Mouse (Mus musculus): ENCODE measurements around the gene Kif20b. TPM values are rescaled to one million over a fixed set of nuclear protein-coding genes. Genes with fewer than 3 reads are reported as not detected.

Kif20b gene
- polyA plus RNA-seq, 1 experiment, result 0.95 TPM

GRCm38 (mm10) chr19:34898941-34899340 lies 23.2 kb upstream of the Kif20b start:
- H3K4me3 ChIP-seq (ENCODE audit: insufficient read depth, low read depth, low read length), result no peak overlapping the region
- H3K4me1 ChIP-seq (ENCODE audit: control insufficient read depth, insufficient read depth, insufficient read length, low read length), result peaks cover 13% of the 10 kb centered on the region; the same call in 1 of the 2 replicates
- peak overlapping the region; percentile 90 for H3K27ac ChIP-seq (replicated peaks; ENCODE audit: low read depth, low read length)

GRCm38 (mm10) chr19:34901266-34901665 lies 20.9 kb upstream of the Kif20b start:
- peak overlapping the region; percentile 91 for H3K27ac ChIP-seq (replicated peaks; ENCODE audit: low read depth, low read length)
- H3K4me3 ChIP-seq (ENCODE audit: insufficient read depth, low read depth, low read length), result no peak overlapping the region
- peaks cover 13% of the 10 kb centered on the region; the same call in 1 of the 2 replicates for H3K4me1 ChIP-seq (ENCODE audit: control insufficient read depth, insufficient read depth, insufficient read length, low read length)

GRCm38 (mm10) chr19:34901735-34902134 lies 20.4 kb upstream of the Kif20b start:
- Histone ChIP-seq H3K27ac (replicated peaks; ENCODE audit: low read depth, low read length) (peak overlapping the region; percentile 61; the same call in 1 of the 2 replicates), H3K4me3 (ENCODE audit: insufficient read depth, low read depth, low read length) (no peak overlapping the region), H3K4me1 (ENCODE audit: control insufficient read depth, insufficient read depth, insufficient read length, low read length) (peaks cover 13% of the 10 kb centered on the region; the same call in 1 of the 2 replicates)

- Histone ChIP-seq H3K4me3 (ENCODE audit: insufficient read depth, low read depth, low read length) (no peak overlapping the region), H3K4me1 (ENCODE audit: control insufficient read depth, insufficient read depth, insufficient read length, low read length) (peaks cover 14% of the 10 kb centered on the region), H3K27ac (replicated peaks; ENCODE audit: low read depth, low read length) (no peak overlapping the region)
These were observed 18.1 kb upstream of the Kif20b start for GRCm38 (mm10) chr19:34904032-34904431.

GRCm38 (mm10) chr19:34905424-34905823 lies 16.7 kb upstream of the Kif20b start:
- Histone ChIP-seq H3K4me3 (ENCODE audit: insufficient read depth, low read depth, low read length) (no peak overlapping the region), H3K27ac (replicated peaks; ENCODE audit: low read depth, low read length) (no peak overlapping the region), H3K4me1 (ENCODE audit: control insufficient read depth, insufficient read depth, insufficient read length, low read length) (peaks cover 9% of the 10 kb centered on the region)

- Histone ChIP-seq H3K27ac (replicated peaks; ENCODE audit: low read depth, low read length) (no peak overlapping the region), H3K4me3 (ENCODE audit: insufficient read depth, low read depth, low read length) (no peak overlapping the region), H3K4me1 (ENCODE audit: control insufficient read depth, insufficient read depth, insufficient read length, low read length) (peaks cover 4% of the 10 kb centered on the region)
These were observed 15.4 kb upstream of the Kif20b start for GRCm38 (mm10) chr19:34906772-34907171.

GRCm38 (mm10) chr19:34912366-34912765 lies 9.8 kb upstream of the Kif20b start:
- Histone ChIP-seq H3K27ac (replicated peaks; ENCODE audit: low read depth, low read length) (no peak overlapping the region), H3K4me1 (ENCODE audit: control insufficient read depth, insufficient read depth, insufficient read length, low read length) (peaks cover 4% of the 10 kb centered on the region), H3K4me3 (ENCODE audit: insufficient read depth, low read depth, low read length) (no peak overlapping the region)

GRCm38 (mm10) chr19:34920066-34920465 lies 2.1 kb upstream of the Kif20b start:
- Histone ChIP-seq H3K4me3 (ENCODE audit: insufficient read depth, low read depth, low read length) (no peak overlapping the region), H3K4me1 (ENCODE audit: control insufficient read depth, insufficient read depth, insufficient read length, low read length) (no peaks in the 10 kb centered on the region), H3K27ac (replicated peaks; ENCODE audit: low read depth, low read length) (no peak overlapping the region)

- no peak overlapping the region for H3K27ac ChIP-seq (replicated peaks; ENCODE audit: low read depth, low read length)
- no peak overlapping the region for H3K4me3 ChIP-seq (ENCODE audit: insufficient read depth, low read depth, low read length)
- no peaks in the 10 kb centered on the region for H3K4me1 ChIP-seq (ENCODE audit: control insufficient read depth, insufficient read depth, insufficient read length, low read length)
These were observed 1.6 kb upstream of the Kif20b start for GRCm38 (mm10) chr19:34920531-34920930.

- Histone ChIP-seq H3K4me1 (ENCODE audit: control insufficient read depth, insufficient read depth, insufficient read length, low read length) (no peaks in the 10 kb centered on the region), H3K27ac (replicated peaks; ENCODE audit: low read depth, low read length) (no peak overlapping the region), H3K4me3 (ENCODE audit: insufficient read depth, low read depth, low read length) (peak overlapping the region; percentile 98)
These were observed 909 bp upstream of the Kif20b start for GRCm38 (mm10) chr19:34921253-34921651.

- Histone ChIP-seq H3K27ac (replicated peaks; ENCODE audit: low read depth, low read length) (no peak overlapping the region), H3K4me3 (ENCODE audit: insufficient read depth, low read depth, low read length) (peak overlapping the region; percentile 98), H3K4me1 (ENCODE audit: control insufficient read depth, insufficient read depth, insufficient read length, low read length) (no peaks in the 10 kb centered on the region)
These were observed 422 bp downstream of the Kif20b start for GRCm38 (mm10) chr19:34922603-34922963.

GRCm38 (mm10) chr19:34947206-34947605 lies 25.0 kb downstream of the Kif20b start:
- Histone ChIP-seq H3K4me3 (ENCODE audit: insufficient read depth, low read depth, low read length) (no peak overlapping the region), H3K27ac (replicated peaks; ENCODE audit: low read depth, low read length) (no peak overlapping the region), H3K4me1 (ENCODE audit: control insufficient read depth, insufficient read depth, insufficient read length, low read length) (no peaks in the 10 kb centered on the region)

GRCm38 (mm10) chr19:34953842-34954541 lies 31.8 kb downstream of the Kif20b start:
- Histone ChIP-seq H3K27ac (replicated peaks; ENCODE audit: low read depth, low read length) (no peak overlapping the region), H3K4me3 (ENCODE audit: insufficient read depth, low read depth, low read length) (no peak overlapping the region), H3K4me1 (ENCODE audit: control insufficient read depth, insufficient read depth, insufficient read length, low read length) (no peaks in the 10 kb centered on the region)

- Histone ChIP-seq H3K4me1 (ENCODE audit: control insufficient read depth, insufficient read depth, insufficient read length, low read length) (no peaks in the 10 kb centered on the region), H3K4me3 (ENCODE audit: insufficient read depth, low read depth, low read length) (no peak overlapping the region), H3K27ac (replicated peaks; ENCODE audit: low read depth, low read length) (no peak overlapping the region)
These were observed 37.2 kb downstream of the Kif20b start for GRCm38 (mm10) chr19:34959369-34959768.

- Histone ChIP-seq H3K4me3 (ENCODE audit: insufficient read depth, low read depth, low read length) (no peak overlapping the region), H3K4me1 (ENCODE audit: control insufficient read depth, insufficient read depth, insufficient read length, low read length) (no peaks in the 10 kb centered on the region), H3K27ac (replicated peaks; ENCODE audit: low read depth, low read length) (no peak overlapping the region)
These were observed 62.6 kb downstream of the Kif20b start for GRCm38 (mm10) chr19:34984742-34985141.

- Histone ChIP-seq H3K4me3 (ENCODE audit: insufficient read depth, low read depth, low read length) (no peak overlapping the region), H3K27ac (replicated peaks; ENCODE audit: low read depth, low read length) (no peak overlapping the region), H3K4me1 (ENCODE audit: control insufficient read depth, insufficient read depth, insufficient read length, low read length) (no peaks in the 10 kb centered on the region)
These were observed 68.3 kb downstream of the Kif20b start for GRCm38 (mm10) chr19:34990443-34990842.
